Comparison of ENCODE assay signal across 10 mouse cellular contexts in genomic region chr2:35447453-35447852, GRCm38 (mm10). TPM values are rescaled to one million over a fixed set of nuclear protein-coding genes. Genes with fewer than 3 reads are reported as not detected.
A peak's percentile ranks its signal among the peaks of the same experiment; 100 is the strongest.
DNase-seq lines count a peak whose midpoint lies in the region; ATAC-seq and TF ChIP-seq lines count a peak whose summit lies in the region.
"Had no signal": no experiment of that assay in that cellular context is flagged by ENCODE, and none has a peak within 500 bp of the region (broad histone marks: within the 10 kb centered on the region; RNA-seq: fewer than 3 reads in every experiment).

No protein-coding gene starts in this region.

- ATAC-seq in limb, embryonic 15.5 days (ENCODE audit: insufficient number of reproducible peaks, low FRiP score, low TSS enrichment, low read depth): no peak

- no peaks in the 10 kb centered on the region for H3K9me3 ChIP-seq in limb, embryonic 15.5 days

- no peak overlapping the region for H3K4me2 ChIP-seq in limb, embryonic 15.5 days

- no peak for TF ChIP-seq POLR2A in kidney, adult 2 months (IDR thresholded peaks at IDR 0.05; ENCODE audit: low read depth, low read length)

- H3K36me3 ChIP-seq in kidney, adult 2 months (ENCODE audit: control insufficient read depth, insufficient read depth, low read length): no peaks in the 10 kb centered on the region
- no peaks in the 10 kb centered on the region for H3K36me3 ChIP-seq in limb, embryonic 15.5 days

- TF ChIP-seq CTCF in kidney, adult 2 months (conservative IDR thresholded peaks at IDR 0.05; ENCODE audit: insufficient read depth, insufficient read length, low read depth, low read length): no peak

- no peak overlapping the region for H3K4me3 ChIP-seq in kidney, adult 2 months (ENCODE audit: insufficient read depth, low read depth, low read length)
- no peak overlapping the region for H3K4me3 ChIP-seq in limb, embryonic 15.5 days

- H3K9ac ChIP-seq in limb, embryonic 15.5 days: no peak overlapping the region
- H3K9ac ChIP-seq: liver, embryonic 14.5 days had no signal

- 0 out of 2 replicates have a peak overlapping the region, but pooled peaks have one; percentile 3 for H3K27ac ChIP-seq in kidney, adult 2 months (ENCODE audit: insufficient read depth, low read depth, low read length)
- 0 out of 2 replicates have a peak overlapping the region, but pooled peaks have one; percentile 6 for H3K27ac ChIP-seq in limb, embryonic 15.5 days
- H3K27ac ChIP-seq: liver, embryonic 14.5 days had no signal

- 0 out of 2 replicates have a peak, but pooled peaks cover 3% of the 10 kb centered on the region for H3K4me1 ChIP-seq in kidney, adult 2 months (ENCODE audit: control insufficient read depth, insufficient read depth, low read length)
- H3K4me1 ChIP-seq in limb, embryonic 15.5 days: peaks cover 64% of the 10 kb centered on the region

- H3K27me3 ChIP-seq in kidney, adult 2 months (replicated peaks; ENCODE audit: control insufficient read depth, insufficient read depth, low read length): no peaks in the 10 kb centered on the region
- H3K27me3 ChIP-seq in limb, embryonic 15.5 days: no peaks in the 10 kb centered on the region

- WGBS in kidney, adult 2 months: 76% methylated on average over 7 of the region's 7 CpGs
- WGBS in limb, embryonic 15.5 days: 60% methylated on average over 7 of the region's 7 CpGs

- DNase-seq in kidney, adult 2 months: no peak
- DNase-seq in kidney, postnatal 36 days: no peak
- peak; percentile 43 to 47 for DNase-seq in B cell, adult 2 months
- peak; percentile 18 for DNase-seq in MN1 (ENCODE audit: low spot score)
- no peak for DNase-seq in layer of hippocampus, postnatal 10 days (ENCODE audit: low spot score in 2 of 2)
- DNase-seq in frontal cortex, adult 2 months (ENCODE audit: extremely low spot score in 1 of 2, low spot score in 1 of 2): no peak
- DNase-seq: gastrocnemius, postnatal 14 days had no signal

RNA-seq across cellular contexts. Expression of gene Ggta1, which starts 15.6 kb away (rescaled TPM):
- polyA plus RNA-seq in kidney, adult 2 months (2012; rRNA removed): 4.6 and 6.1 TPM in 2 replicates
- polyA plus RNA-seq in limb, embryonic 15.5 days (2015; fragmentation: Nextera tagmentation; extraction: Ambion mirVana): 34.2 and 37.5 TPM in 2 replicates
- 1 to 10 TPM; 4.7 to 6.1 TPM for total RNA-seq in layer of hippocampus, postnatal 10 days (2021)
- polyA plus RNA-seq in frontal cortex, adult 2 months (2012; rRNA removed): 3.8 TPM in 2 replicates

RNA-seq across cellular contexts. Expression of gene 4930402F06Rik, which starts 50.5 kb away (rescaled TPM):
- not detected in 2 replicates for polyA plus RNA-seq in kidney, adult 2 months (2012; rRNA removed)
- polyA plus RNA-seq in limb, embryonic 15.5 days (2015; fragmentation: Nextera tagmentation; extraction: Ambion mirVana): not detected in 2 replicates
- not detected for total RNA-seq in layer of hippocampus, postnatal 10 days (2021)
- polyA plus RNA-seq in frontal cortex, adult 2 months (2012; rRNA removed): not detected in 2 replicates
- total RNA-seq: gastrocnemius, postnatal 14 days had no signal
- polyA plus RNA-seq: embryonic facial prominence, embryonic 14.5 days; liver, embryonic 14.5 days had no signal

Comparison
In these comparisons a context has a peak if more than half of its experiments do, and no peak if none do; other contexts are left out.
1. DNase-seq: peak in B cell, adult 2 months (2 of 2) and MN1 (single experiment); none in kidney, adult 2 months (single experiment), kidney, postnatal 36 days (0 of 2), layer of hippocampus, postnatal 10 days (0 of 2) and frontal cortex, adult 2 months (0 of 2).